Mouse (Mus musculus): ENCODE measurements around the gene Vmp1.

Gene Vmp1

DNA sequence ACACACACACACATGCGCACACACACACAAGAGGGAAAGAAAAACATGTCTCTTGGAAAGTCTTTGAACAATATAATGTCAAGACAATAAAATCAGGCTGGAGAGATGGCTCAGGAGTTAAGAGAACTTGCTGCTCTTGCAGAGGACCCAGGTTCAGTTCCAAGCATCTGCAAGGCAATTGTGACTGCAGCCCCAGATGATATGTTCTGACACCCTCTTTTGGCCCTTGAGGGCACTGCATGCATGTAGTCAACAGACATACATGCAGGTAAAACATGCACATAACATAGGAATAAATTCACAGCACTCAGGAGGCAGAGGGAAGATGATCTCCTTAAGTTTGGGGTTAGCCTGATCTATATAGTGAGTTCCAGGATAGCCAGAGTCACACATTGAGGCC, 136.2 kb downstream of the Vmp1 start:
- DNase-seq: no peak

DNA sequence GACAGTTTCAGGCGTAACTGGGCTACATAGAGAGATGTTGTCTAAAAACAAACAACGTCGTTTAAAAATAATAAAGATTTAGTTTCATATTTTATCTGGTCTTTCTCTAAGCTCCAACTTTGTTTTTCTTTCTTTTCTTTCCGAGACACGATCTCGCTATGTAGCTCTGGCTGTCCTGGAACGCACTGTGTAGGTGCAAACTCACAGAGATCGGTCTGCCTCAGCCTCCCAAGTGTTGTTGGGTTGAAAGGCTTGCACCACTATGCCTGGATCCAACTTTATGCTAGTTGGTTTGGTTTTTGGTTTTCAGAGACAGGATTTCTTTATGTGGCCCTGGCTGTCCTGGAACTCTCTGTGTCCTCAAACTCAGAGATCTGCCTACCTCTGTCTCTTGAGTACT, 138.1 kb downstream of the Vmp1 start:
- DNase-seq: no peak

DNA sequence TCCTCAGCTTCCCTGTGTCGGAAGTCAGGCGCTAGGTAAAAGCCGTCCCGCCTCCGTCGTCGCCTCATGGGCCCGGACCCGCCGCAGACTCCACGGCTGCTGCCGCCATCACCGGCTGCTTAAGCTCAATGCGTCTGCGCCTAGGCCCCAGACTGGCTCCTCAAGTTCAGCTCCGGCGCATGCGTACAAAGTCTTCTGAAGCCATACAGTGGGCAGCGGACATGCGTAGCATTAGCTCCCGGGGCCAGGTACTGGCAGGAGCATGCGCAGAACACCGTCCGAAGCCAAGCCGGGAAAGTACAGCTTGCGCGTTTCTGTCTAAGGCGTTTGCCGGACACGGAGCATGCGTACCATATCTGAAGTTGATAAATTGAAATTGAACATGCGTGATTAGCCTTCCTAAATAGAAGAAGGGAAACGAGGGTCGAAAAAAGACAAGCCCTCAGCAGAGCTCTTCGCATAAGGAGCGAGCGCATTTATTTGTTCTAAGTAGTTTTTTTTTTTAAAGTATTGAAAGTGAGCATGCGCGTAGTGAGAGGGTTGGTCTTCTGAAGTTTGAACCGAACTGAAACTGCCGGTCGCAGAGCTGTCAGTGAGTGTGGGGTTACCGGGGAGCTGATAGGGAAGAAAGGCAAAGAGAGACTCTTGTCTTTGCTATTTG, 138.9 kb downstream of the Vmp1 start, which contains the start of the genes Rps6kb1 and Tubd1:
Rps6kb1 (minus strand) TSS at position 167 of the 661 bp plus-strand sequence.
Tubd1 (plus strand) TSS at position 353 of the 661 bp plus-strand sequence.
- peak; percentile 100 for DNase-seq

DNA sequence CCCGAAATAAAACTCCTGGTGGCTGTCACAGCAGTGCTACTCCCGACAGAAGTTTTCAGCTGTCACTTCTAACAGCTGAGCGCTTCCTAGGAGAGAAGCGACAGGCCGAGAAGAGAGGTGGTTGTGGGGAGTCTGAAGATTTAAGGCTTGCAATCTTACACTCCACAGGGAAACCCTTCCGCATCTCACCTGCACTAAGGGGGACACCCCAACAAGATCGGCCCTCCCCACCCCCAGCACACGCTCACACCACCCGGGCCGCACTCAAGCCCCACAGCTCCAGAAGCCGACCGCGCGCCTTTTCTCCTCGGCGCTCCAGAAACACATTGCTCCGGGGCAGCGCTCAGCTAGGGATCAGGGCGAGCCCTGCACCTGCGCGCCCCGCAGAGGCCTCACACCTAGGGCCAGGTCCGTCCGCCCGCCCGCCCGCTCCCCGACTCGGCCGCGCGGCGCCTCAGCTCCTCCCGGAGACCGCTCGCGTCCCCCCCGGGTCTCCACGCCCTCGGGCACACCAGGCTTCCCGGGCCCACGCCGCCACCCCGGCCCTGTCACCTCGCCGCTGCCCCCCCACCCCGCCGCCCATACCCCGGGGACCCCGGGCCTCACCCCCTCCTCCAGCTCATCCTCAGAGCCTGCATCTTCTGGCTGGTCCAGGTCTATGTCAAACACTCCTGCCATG, 139.5 kb downstream of the Vmp1 start:
- no peak for DNase-seq

DNA sequence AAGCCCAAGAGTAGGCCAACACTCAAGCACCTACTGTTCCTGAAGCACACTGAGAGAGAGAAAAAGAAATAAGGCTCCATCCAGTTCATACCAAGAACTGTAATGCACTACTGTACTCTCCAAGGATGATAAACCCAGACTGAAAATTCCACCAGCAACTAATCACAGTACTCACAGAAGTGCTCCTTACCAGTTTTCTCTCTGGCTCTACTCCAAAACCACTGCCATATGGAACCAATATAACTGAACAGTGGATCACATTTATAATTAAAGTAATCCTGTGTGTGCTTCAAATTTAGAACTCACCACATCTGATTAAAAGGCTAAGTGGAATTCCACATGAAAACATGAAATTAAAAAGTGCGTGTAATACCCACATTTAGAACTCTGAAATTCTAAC, 140.8 kb downstream of the Vmp1 start:
- DNase-seq: no peak

DNA sequence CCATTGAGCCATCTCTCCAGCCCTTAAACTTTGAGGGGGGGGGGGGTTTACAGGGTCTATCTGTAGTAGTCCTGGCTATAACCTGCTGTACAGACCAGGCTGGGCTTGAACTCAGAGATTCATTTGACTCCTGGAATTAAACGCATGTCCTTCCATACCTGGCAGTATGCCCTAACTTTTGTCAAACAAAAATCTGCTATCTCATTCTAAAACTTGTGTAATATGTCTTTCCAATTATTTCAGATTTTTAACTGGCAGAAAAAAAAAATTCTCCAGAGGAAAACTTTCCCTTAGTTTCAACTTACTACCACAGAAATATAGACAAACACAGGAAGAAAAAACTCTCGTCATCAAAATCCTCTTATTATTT, 143.2 kb downstream of the Vmp1 start:
- no peak for DNase-seq

DNA sequence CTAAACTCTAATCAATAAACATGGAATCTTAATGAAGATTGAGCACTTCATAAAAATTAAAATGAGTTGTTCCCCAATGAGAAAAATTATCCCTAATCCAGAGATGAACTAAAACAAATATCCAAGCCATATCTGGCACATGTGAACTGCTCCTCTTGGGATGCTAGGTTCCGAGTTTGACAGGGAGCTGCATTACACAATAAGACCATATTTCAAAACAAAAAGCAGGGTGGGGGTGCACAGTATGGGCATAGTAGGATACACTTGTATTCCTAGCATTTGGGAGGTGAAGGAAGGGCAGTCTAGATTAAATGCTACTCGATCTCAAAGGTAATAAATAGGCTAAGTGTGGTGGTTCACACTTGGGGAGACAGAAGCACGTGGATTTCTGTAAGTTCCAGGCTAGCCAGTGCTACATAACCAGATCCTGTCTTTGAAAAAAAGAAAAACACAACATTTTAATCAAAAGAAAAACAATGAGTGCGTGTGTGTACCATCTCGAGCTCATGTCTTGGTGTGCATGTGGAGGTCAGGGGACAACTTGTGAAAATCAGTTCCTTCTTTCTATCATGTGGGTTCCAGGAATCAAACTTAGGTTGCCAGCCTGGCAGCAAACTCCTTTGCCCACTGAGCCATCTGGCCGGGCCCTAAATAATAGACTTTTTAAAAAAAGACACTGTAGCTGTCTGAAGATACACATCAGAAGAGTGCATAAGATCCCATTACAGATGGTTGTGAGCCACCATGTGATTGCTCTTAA, 143.7 kb downstream of the Vmp1 start:
- DNase-seq: no peak

DNA sequence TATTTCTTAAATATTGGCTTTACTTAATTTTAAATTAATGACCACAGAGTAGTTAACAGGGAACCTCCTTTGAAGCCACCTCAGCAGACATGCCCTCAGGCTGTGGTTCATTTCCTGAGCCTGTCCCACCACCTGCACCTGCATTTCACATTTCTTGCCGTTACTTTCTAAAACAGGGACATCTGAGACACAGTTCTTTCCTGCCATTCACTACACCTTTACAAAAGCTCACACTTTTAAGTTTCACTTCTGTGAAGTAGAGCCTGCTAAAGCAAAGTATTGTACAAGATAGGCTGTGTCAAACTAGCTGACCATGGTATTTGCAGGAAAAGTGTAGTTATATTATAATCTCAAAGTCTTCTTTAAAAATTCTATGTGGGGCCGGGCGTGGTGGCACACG, 144.8 kb downstream of the Vmp1 start:
- no peak for DNase-seq

DNA sequence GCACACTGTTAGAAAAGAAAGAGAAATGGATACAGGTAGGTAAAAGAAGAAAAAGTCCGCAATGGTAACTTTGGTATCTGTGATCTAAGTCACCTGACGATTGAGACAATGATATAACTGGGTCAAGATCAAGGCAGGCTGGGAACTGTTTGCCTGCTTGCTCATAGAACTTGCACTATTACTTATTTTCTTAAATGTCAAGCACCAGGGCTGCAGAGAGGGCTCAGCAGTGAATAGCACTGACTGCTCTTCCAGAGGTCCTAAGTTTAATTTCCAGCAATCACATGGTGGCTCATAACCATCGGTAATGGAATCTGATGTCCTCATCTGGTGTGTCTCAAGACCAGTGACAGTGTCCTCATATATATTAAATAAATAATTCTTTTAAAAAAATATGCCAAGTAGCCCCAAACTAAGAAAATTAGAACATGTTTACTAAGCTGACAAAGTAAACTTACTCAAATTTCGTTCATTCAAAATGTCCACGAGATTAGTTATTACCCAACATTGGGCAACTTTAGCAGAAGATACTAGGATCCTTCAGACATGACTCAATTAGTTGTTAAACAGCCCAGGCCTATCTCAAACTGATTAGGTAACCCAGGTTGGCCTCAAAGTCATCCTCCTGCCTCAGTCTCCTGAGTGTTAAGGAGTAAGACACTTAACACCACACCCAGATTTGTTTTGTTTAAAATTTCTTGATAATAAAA, 149.3 kb downstream of the Vmp1 start:
- DNase-seq: no peak

Measured in right cerebral cortex, postnatal 14 days (tissue).